Mouse (Mus musculus): ENCODE data around the gene Ywhah.

The Ywhah gene

DNA sequence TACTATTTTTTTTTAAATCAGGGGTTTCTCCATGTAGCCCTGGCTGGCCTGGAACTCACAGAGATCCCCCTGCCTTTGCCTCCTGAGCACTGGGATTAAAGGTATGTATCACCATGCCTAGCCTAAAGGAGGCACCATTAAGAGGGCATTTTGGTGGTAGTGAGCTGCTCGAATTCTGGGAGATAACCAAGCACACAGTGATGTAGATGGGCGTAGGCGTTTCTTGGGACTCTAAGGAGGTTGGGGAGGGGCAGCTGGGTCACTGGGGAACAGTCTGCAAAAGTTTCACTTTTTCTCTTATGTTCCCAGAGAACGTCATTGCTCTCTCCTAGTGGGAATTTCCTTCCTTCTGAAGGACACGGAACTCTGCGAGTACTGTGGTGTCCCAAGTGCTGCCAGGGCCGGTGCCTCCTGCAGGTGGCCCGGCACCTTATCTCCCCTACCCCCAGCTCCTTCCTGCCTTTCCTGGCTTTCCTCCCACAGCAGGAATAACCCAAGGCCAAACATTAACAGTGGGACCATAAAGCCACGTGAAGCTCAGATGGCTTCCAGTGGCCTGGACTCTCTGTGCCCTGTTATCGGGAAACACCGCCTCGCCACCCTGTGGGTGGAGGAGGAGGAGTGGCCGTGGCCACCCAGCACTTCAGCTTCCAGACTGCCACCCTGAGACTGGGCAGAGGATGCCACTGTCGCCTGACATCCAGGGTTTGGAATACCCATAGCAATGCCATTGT lies 34.4 kb downstream of the Ywhah start:
- no peak for DNase-seq (ENCODE audit: low spot score)

DNA sequence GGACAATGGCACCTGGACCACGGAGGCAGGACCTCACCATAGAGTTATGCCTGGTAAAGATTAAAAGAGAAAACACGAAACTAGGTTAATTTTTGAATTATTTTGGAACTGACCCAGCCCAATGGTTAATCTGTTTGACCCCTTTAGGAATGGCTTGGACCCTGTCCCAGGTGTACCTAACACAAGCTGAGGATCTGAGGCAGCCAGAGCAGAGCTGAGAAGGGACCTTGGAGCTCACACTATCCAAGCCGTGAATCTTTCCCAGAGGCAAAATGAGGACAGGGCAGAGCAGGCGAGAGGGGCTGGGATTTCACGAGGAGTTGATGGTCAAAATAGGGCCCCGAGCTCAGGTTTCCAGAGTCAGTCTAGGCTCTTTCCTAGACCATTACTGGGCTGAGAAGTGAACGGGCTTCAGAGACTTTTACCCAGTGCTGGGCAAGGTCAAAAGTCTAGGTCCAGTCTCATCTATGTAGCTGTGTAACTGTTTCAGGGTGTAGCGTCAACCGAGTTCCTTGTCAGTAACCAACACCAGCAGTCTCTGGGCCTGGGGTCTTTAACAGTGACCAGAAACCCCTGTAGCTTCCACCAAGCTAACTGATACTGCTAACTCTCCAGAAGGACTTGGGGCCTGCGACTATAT lies 37.6 kb downstream of the Ywhah start:
- no peak for DNase-seq (ENCODE audit: low spot score)

- no peak for DNase-seq (ENCODE audit: low spot score)
Observed at GRCm38 (mm10) chr5:33070071-33070470, 51.5 kb downstream of the Ywhah start.

- DNase-seq (ENCODE audit: low spot score), result no peak
Observed at GRCm38 (mm10) chr5:33076490-33077191, 58.0 kb downstream of the Ywhah start.
